Mouse (Mus musculus) induced T-regulatory cell, adult 2 months (primary cell): Measurements from ENCODE around the gene Grin2b.
"Not testable (repeated sequence)": the region's sequence is repeated elsewhere in the genome, so short reads cannot be mapped to it uniquely, and the experiment has no call there.

Experiments used
- DNase-seq: peaks from one replicate; pipeline ENCODE4 v3.0.0-alpha.2; 2012; ENCODE audit warnings: low read depth

Grin2b gene

GRCm38 (mm10) chr6:135691561-135691960 lies 481.8 kb downstream of the Grin2b start:
- peak; percentile 7 for DNase-seq

DNA sequence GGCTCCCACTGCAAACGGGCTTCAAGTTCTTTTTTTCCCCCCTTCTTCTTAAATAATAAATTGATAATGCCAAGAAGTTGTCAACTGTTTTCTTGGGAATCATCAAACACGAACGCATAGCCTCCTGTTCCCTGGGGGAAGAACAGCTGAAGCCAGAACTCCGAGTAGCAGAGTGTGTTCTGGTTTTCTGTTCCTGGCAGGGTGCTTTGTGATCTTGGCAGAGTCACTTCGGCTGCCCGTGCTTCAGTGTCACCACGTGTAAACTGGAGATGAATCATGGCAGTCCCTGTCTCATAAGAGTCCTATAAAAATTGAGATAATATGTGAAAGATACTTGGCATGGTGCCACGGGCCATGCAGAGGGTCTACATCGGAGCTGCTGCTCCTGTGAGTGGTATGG lies 485.4 kb downstream of the Grin2b start:
- DNase-seq = no peak

DNA sequence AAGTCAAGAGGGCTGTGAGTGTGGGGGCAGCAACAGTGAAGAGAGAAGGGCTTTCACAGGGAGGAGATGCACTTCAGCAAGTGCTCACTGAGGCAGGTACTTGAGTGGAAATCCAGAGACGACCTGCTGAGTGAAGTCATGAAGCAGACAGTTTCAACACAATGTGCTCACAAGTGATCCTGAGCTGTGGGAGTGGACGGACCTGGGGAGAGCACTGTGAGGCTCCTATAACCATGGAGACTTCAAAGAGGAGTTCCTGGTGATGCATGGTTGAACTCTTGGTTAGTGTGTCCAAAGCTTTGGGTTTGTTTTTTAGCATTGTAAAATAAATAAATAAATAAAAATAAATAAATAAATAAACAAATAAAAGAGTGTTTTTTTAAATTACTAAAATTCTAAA lies 489.1 kb downstream of the Grin2b start:
- no peak for DNase-seq

- DNase-seq = not testable (repeated sequence)
Measured at GRCm38 (mm10) chr6:135681423-135681822, 491.9 kb downstream of the Grin2b start.

GRCm38 (mm10) chr6:135680105-135680710 lies 493.1 kb downstream of the Grin2b start:
- DNase-seq = no peak

- no peak for DNase-seq
Measured at GRCm38 (mm10) chr6:135674380-135674779, 498.9 kb downstream of the Grin2b start.

GRCm38 (mm10) chr6:135672003-135672402 lies 501.3 kb downstream of the Grin2b start:
- DNase-seq = no peak
